Mouse (Mus musculus): ENCODE results near the gene Pop5. TPM values are rescaled to one million over a fixed set of nuclear protein-coding genes. Genes with fewer than 3 reads are reported as not detected.

Pop5 gene
- total RNA-seq (2021) = 10 to 100 TPM; 31.6 to 37.8 TPM

DNA sequence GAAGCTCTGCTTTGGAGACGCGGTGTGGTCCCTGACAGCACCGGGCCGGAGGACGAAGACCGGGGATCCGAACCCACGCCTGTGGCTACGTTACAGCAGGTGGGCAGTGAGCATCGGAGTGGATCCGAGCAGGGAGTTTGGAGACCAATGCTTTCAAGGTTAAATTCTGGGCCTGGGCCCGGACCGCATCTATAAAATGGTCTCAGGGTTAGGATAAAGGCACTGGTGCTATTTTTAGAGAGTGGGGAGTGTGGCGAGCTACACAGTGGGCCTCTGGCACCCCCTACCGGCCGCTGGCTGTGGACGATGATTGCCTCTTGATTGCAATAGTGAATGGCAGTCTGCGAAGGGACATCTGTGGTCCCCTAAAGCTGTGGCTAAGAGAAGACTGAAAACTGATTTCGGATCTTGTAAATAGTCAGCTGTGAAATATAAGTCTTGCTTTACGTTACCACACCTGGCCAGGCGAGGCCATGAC, at the start of gene Pop5:
Gene Pop5, plus strand, starts transcription at position 51 of the 478 bp plus-strand sequence.
- peak; percentile 72 for DNase-seq (ENCODE audit: low spot score)
- intact Hi-C loops (cut with DNase I) = loop anchor here (1.0 to 5.0 kb wide), 4 partner anchors 49 to 257 kb away; partner anchors contain the start of genes Gatc and Triap1

DNA sequence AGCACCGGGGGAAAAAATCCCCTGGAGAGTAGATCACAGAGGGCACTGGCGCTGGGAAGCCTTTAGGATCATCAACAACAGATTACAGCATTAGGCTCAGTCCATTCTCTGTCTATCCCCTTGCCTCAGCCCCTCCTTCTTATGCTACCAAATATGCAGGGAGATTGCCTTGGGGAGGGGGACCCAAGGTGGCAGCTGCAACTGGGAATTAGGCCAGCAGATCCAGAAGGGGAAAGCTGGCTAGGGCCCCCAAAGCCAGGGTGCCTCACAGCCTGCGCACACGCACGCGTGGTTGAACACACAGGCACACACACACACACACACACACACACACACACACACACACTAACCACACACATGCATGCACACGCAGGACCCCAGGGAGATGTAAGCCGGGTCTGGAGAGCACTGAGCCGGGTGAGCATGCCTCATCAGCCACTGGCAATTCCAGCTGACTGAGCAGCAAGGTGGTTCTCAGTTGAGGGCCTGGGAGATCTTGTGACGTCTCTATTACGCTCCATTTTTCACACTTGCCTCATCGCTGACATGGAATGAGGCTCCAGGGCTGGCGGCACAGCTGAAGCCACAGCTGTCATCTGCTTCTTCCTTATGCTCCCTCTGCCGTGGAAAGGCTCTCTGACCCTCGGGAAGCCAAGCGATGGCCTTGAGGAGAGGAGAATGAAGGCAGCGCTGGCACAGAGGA, 49.1 kb upstream of the Pop5 start:
- no peak for DNase-seq (ENCODE audit: low spot score)
- intact Hi-C loops (cut with DNase I) = loop anchor here (1.0 to 5.0 kb wide), 3 partner anchors 49 to 209 kb away; partner anchors contain the start of genes Cox6a1 and Pop5

DNA sequence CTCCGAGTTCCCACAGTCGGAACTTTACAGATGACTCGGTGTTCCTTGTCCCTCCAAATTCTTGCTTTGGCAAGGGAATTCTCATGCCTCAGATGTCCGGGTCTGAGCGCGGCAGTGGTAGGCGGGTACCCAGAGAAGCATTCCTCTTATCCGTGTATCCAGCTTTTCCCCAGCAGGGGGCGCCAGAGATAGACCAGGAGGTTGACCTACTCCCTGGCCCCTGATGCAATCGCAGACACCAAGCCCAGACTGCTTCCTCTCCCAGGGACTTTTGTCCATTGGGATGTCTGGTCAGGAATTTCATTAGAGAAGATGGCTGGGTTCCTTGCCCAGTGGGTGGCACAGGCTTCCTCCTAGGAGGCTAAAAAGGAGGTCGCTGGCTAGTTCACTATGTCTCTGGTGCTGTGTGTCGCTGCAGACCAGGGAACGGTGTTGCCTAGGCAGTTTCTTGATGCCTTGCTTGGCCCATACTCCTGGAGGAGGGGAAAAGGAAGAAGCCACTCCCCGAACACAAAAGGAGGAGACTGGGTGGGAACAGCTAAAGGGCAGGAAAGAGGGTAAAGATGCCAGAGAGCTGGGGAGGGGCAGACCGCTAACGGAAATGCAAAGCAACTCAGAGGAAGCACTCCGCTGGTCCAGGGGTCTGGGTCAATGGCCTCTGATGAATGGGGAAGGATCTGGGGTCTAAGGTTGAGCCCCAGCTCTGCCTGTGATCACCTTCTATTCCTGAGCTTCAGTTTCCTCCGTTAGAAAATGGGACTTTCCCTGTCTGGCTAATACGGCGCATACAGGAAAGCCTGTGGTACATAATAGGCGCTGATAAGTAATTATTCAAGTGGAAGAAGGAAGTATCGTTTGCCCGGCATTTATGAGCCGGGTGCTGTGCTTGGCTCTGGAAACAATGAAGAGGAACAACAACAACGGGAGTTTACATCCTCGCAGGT, 48.2 kb upstream of the Pop5 start:
- intact Hi-C loops (cut with DNase I) = loop anchor here (1.0 to 5.0 kb wide), 3 partner anchors 48 to 210 kb away; partner anchors contain the start of genes Cox6a1 and Pop5
- peak; percentile 88 for DNase-seq (ENCODE audit: low spot score)

DNA sequence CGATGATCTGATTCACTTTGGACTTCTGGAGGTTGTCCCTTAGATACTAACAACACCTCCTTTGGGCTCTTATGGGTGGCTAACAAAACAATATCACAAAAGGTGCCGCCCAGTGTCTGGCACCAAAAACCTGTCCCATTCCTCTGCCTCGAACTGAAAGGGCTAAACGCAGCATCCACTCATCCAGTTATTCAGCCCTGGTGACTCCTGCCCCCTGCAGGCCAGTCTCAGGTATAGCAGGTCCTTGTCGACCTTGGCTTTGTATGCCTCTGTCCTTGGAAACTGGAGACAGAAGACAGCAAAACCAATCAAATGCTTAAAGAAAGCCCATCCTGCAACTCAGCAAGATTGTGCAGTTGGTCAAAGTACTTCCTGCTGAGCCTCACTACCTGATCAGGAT, 46.8 kb upstream of the Pop5 start:
- intact Hi-C loops (cut with DNase I) = loop anchor here (1.0 to 5.0 kb wide), 3 partner anchors 64 to 212 kb away; partner anchors contain the start of gene Cox6a1
- no peak for DNase-seq (ENCODE audit: low spot score)

DNA sequence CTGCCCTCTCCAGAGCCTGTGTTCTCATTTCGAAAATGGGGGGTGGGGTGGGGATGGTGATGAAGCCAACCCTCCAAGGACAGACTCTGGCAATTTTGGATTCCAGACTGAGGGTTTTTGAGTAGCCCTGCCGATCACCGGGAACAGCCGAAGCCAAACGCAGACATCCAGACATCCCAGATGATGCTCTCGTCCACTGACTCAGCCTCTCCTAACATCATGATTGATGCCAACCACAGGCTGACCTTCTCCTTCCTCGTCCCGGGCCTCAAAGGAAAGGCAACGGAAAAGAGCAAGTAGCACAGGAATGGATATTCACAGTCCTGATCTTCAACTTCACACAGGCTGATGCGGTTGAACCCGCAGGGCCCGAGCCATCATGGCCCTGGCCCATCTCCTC, 45.6 kb upstream of the Pop5 start:
- DNase-seq (ENCODE audit: low spot score) = no peak

DNA sequence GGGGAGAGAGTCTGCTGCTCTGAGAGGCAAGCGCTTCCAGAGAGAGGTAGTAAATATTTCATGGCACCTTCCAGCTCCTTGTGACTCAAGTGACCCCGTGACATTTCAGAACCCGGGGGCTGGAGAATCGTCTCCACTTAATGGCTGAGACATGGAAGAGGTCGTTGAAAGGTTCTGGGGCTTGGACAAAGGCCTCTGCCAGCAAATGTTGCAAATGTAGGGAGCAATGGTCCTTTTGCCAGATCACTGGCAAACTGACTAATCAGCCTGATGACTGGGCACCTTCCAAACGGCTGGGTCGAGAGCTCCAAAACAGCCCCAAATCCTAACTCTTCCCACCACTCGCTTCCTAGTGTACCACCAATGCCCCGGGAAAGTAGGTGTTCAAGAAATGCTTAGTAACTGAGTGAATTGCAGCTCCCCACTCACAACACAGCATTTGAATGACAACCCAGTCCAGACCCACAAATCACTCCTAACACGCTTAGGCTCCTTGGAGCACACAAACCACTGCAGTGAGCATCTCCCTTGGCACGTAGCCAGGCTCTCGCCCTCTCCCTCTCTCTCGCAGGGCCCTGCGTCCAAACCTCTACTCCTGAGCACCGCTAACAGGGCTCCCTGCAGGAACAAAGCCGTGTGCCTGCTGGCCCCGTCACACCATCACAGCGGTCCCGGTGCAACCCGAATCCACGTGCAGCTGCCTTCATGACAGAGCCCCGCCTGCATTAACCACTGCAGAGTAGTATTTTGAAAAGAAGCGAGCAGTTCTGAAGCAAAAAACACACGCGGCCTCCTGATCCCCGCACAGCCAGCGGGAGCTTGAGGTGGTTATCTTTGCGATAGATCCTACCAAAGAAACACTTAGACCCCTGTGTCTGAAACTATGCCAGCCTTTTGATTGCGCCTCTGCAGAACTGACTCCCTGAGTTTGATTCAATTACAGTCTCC, 43.5 kb upstream of the Pop5 start:
- intact Hi-C loops (cut with DNase I) = loop anchor here (2.0 kb wide), 1 partner anchor 13 kb away; no protein-coding TSS in a partner anchor
- DNase-seq (ENCODE audit: low spot score) = no peak

More for the DNA sequence above, 45.6 kb upstream of the Pop5 start:
- intact Hi-C loops (cut with DNase I) = loop anchor here (2.0 kb wide), 1 partner anchor 15 kb away; no protein-coding TSS in a partner anchor

DNA sequence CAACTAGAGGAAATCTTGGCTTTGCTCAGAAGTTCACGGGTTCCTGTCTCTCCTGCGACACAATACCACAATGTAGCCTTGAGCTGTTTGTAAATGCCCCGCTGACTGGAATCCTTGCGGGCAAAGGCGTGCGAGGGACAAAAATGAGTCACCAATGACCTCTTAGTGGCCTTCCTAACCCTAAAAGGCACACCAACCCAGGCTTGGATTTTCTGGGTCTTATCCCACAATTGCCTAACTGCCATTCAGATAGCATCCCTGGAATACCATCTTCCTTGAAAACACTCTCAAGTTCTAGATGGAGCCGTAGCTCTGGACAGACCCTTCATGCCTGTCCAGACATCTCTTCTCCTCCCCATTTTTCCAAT, 42.8 kb upstream of the Pop5 start:
- intact Hi-C loops (cut with DNase I) = no loop called here
- DNase-seq (ENCODE audit: low spot score) = no peak

DNA sequence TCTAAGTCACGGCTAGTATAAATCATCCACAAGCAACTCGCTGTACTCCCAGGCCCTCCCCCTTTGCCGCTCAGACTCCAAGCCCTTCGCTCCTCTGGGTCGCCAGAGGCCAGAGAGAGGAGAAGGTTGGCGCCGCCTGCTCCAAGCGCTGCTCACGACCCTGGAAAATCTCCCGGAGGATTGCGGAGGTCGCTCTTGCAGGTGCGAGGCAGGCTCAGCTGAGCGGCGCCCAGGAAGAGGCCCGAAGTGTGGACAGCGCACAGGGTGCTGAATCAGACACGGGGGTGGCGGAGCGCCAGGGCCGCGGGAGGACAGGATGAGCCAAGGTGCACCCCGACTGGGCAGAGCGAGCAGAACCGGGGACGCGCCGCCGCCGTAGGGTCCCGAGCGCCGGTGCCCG, 42.4 kb upstream of the Pop5 start:
- intact Hi-C loops (cut with DNase I) = no loop called here
- DNase-seq (ENCODE audit: low spot score) = no peak

DNA sequence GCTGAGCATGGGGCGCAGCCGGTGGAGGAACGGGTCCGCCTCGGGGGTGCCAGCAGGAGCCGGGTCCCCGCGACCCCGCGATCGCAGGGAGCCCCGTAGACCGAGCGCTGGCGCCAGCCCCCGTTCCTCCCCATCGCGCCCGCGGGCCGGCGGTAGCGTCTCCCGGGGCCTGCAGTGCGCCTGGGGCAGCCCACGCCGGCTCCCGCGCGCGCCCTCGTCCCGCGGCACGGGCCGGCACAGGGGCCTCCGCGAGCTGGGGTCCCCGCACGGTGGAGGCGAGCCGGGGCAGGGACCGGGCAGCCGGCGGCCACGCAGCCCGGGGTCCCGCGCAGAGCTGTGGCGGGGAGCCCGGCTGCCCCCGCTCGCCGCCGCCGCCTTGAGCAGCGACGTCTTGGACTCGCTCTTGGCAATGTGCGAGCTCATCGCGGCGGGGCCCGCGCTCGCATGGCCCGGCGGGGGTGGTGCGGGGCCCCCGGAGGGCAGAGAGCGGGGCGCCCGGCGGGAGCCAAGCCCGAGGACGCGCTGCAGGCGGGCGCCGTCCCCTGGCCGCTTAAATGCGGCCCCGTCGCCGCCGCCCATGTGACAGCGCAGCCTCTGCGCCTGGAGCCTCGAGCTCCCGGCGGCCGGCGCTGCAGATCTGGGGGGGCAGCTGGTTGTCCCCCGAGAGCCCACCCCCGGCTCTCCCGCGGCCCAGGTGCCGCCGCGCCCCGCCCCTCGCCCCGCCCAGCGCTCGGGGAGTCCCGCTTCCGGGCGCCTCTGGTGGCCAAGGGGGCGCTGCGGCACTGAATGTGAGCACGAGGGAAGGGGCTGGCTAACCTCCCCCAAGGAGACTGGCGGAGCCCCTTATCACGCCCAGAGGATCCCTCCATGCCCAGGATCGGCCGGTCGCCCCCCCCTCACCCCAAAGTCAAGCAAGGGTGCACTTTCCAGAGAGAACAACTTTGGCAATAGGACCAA, 41.7 kb upstream of the Pop5 start, which contains the start of gene Cabp1:
Gene Cabp1, minus strand, starts transcription at position 713 of the 957 bp plus-strand sequence.
- no peak for DNase-seq (ENCODE audit: low spot score)
- intact Hi-C loops (cut with DNase I) = no loop called here

DNA sequence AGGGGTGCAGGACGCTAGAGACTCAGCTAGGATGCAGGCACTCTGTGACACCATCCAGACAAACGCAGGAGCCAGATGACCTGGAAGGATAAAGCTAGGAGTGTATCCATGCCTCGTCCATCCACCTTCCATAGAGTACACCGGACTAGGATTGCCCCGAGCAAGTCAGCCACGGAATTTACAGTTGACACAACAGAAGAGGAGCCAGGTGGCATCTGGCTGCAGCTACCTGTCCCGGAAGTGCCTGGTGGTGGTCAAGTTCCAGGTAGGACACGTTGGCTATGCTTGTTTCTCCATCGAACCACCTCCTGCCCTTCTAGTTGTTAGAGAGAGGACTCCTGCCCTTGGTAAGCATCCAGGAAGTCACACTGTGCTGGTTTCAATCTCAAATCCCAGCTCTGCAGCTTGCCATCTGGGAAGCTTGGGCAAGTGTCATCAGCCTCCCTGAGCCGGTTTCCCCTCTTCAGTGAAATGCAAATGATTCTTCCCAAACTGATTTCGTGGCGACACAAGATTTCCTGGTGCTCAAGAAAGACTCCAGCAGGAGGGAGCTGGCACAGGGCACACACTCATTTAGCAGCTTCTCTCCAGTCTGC, 40.9 kb upstream of the Pop5 start:
- intact Hi-C loops (cut with DNase I) = no loop called here
- DNase-seq (ENCODE audit: low spot score) = no peak

DNA sequence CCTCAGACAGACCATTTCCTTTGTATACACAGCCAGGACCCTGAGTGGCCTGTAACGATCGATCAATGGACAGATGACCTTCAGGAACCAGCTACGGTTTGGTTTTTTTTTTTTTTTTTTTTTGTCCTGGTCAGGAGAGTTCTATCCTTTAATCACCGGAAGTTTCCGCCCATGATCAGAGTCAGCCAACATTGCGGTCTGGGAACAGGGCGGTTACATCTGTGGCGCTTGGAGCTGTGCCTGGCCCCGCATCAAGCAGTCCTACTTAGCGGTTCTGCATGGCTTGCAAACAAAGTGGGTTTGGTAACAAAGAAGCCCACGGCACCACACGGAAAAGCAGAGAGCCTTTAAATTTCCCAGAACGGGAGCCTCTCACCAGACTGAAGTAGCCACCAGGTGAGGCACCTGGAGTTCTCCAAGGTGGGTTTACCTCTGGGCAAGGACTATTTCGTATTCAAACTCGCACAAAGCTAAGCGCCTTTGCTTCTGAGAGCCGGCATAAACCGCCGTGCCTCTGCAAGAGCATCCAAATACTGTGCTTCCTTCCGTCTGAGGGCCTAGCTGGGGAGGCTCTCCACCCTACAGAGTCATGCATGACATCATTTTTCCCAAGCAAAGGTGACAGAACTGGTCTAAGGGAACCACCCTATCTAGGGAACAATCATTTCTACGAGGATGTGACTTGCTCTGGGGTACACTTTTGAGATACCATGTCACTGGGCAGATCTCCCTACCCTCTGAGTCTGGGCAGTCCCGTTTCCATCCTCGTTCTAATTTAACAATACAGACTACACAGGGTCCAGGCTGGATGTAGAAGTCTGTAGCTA, 31.7 kb upstream of the Pop5 start:
- intact Hi-C loops (cut with DNase I) = loop anchor here (2.0 kb wide), 1 partner anchor 13 kb away; no protein-coding TSS in a partner anchor
- DNase-seq (ENCODE audit: low spot score) = no peak

DNA sequence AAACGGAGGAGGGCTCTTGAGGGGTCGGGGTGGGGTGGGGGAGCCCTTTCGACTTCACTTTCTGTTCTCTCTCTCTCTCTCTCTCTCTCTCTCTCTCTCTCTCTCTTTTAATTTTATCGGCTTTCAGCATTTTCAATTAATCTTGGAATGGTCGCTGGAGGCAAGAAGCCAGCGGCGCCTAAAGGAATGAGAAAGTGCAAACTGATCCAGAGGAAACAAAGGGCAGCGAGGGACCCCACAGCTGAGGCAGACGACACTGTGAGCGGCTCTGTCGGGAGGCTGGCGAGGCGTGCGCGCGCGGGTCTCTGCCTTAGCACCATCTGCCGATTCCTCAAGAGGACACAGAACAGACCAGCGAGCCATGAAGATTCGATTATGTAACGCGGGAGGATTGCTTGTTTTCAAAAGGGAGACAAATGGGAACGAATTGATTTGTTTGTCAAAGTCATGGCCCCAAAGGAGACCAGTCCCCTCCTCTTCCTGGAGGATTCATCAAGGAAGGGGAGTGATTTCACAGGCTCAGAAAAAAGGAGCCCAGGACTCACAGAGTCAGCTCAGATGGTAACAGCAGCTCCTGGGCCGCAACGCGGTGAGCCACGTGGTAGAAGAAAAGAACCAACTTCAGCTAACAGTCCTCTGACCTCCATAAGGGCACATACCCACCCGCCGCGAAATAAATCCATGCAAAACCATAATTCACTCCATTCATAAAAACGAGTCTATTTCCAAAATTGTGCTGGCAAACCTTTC, 30.9 kb upstream of the Pop5 start:
- peak; percentile 22 for DNase-seq (ENCODE audit: low spot score)
- intact Hi-C loops (cut with DNase I) = loop anchor here (2.0 kb wide), 1 partner anchor 14 kb away; no protein-coding TSS in a partner anchor

DNA sequence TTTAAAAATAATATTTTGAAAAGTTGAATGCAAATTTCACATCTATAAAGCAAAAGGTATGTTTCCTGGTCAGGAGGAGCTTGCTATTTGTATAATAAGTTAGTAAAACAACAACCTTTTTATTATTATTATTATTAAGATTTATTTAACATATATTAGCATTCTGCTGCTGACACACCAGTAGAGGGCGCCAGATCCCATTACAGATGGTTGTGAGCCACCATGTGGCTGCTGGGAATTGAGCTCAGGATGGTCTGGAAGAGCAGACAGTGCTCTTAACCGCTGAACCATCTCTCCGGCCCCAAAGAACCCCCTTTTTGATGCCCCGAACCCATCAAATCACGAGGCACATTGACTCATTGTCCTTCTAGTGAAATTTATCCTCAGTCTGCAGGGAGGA, 28.4 kb upstream of the Pop5 start:
- intact Hi-C loops (cut with DNase I) = no loop called here
- DNase-seq (ENCODE audit: low spot score) = no peak

DNA sequence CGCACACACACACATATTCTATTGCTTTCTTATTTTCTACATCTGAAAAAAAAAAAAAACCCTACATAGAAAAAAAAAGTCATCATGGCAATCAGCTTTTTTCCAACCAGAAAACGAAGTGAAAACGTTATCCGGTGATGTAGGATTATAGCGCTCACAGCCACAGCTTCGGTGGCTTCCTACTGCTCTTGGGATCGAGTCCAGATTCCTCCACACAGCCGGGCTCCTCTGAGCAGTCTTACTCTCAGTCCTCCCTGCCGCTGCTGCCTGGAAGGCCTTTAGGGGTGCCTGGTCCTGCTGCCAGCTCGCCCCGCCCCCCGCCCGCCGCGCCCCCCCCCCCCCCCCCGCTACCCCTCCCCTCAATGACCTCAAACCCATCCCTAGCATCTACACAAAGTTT, 27.7 kb upstream of the Pop5 start:
- no peak for DNase-seq (ENCODE audit: low spot score)
- intact Hi-C loops (cut with DNase I) = no loop called here

DNA sequence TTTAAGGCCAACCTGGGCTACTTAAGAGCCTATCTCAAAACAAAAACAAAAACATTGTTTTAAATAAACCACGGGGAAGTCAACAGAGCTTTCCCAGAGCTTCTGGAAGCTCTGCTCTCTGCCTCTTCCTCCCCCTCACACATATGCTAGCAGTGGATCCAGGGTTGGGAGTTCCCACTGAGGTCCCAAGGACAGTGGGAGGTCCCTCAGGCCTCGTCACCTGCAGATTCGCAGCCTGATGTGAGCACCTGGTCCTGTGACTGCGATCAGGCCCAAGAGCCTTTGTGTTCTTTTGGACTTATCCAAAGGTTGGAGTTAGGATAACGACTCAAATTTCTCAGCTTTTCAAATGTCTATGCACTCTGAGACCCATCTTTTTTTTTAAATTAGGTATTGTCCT, 27.0 kb upstream of the Pop5 start:
- no peak for DNase-seq (ENCODE audit: low spot score)
- intact Hi-C loops (cut with DNase I) = no loop called here

DNA sequence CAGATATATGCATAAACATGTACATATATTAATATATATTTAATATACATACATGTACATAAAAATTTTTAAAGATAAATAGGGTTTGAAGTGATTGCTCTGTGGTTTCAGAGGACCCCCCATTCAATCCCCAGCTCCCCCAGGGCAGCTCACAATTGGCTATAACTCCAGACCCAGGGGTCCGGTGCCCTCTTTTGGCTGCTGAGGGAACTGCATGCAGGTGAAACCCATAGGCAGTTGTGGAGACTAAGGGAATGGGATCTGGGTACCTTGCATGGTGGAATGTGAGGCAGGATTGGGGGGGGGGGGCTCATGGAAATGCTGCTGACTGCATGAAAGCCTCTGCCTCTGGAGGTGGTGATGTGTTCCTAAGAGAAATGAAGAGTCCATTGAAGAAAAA, 25.3 kb upstream of the Pop5 start:
- DNase-seq (ENCODE audit: low spot score) = no peak
- intact Hi-C loops (cut with DNase I) = no loop called here

All from heart, postnatal 25 days (tissue).